Mouse (Mus musculus) forebrain, embryonic 16.5 days (tissue): Measurements from ENCODE around the gene Heca. TPM values are rescaled to one million over a fixed set of nuclear protein-coding genes. Genes with fewer than 3 reads are reported as not detected.
"Not testable (repeated sequence)": the region's sequence is repeated elsewhere in the genome, so short reads cannot be mapped to it uniquely, and the experiment has no call there.

ENCODE experiments used
- ATAC-seq: fragments of 200-750 bp; cut with Nextera tagmentation; 2 replicates; pipeline ENCODE4 v1.8.0; 2017; ENCODE audit warnings: mild to moderate bottlenecking, moderate library complexity
- H3K27ac ChIP-seq: fragments of 300-500 bp; sonication (generic); 2 replicates; pipeline ENCODE4 v1.5.1; 2014; ENCODE audit warnings: low read length, control low read depth
- H3K27me3 ChIP-seq: fragments of 300-500 bp; sonication (generic); replicated peaks from 2 replicates; pipeline ENCODE4 v1.6.1; 2014; ENCODE audit warnings: low read length; ENCODE audit not compliant: control insufficient read depth, insufficient read depth
- H3K36me3 ChIP-seq: fragments of 300-500 bp; sonication (generic); 2 replicates; pipeline ENCODE4 v1.6.1; 2014; ENCODE audit not compliant: control insufficient read depth, insufficient read depth
- H3K4me1 ChIP-seq: fragments of 300-500 bp; sonication (generic); replicated peaks from 2 replicates; pipeline ENCODE4 v1.6.1; 2014; ENCODE audit warnings: low read length; ENCODE audit not compliant: control insufficient read depth, insufficient read depth
- H3K4me2 ChIP-seq: fragments of 300-500 bp; sonication (generic); 2 replicates; pipeline ENCODE4 v1.6.1; 2014; ENCODE audit warnings: mild to moderate bottlenecking, low read length, control low read depth
- H3K4me3 ChIP-seq: fragments of 300-500 bp; sonication (generic); replicated peaks from 2 replicates; pipeline ENCODE4 v1.5.1; 2014; ENCODE audit warnings: mild to moderate bottlenecking, low read length, control low read depth
- H3K9ac ChIP-seq: fragments of 300-500 bp; sonication (generic); replicated peaks from 2 replicates; pipeline ENCODE4 v1.6.1; 2014; ENCODE audit warnings: low read depth, low read length, control low read depth
- H3K9me3 ChIP-seq: fragments of 300-500 bp; sonication (generic); 2 replicates; pipeline ENCODE4 v1.6.1; 2016; ENCODE audit warnings: low read length; ENCODE audit not compliant: control insufficient read depth
- WGBS: fragments of 180-500 bp; shearing (Covaris S2); extraction: QIAGEN DNeasy Blood & Tissue Kit; methylation state at CpG from one replicate; pipeline ENCODE4 v1.1.7; 2014; 5-methylcytosine and 5-hydroxymethylcytosine counted together
- polyA plus RNA-seq: library from polyadenylated mRNA; unstranded; fragments of >200 nt; fragmentation: Nextera tagmentation; extraction: Ambion mirVana; gene quantifications from 2 replicates; pipeline ENCODE4 v1.2.1, GENCODE M21; 2015

Heca gene
- polyA plus RNA-seq, 1 experiment from 2014 or later = 7.0 TPM

GRCm38 (mm10) chr10:17857647-17858261 lies 90.1 kb downstream of the Heca start:
- Histone ChIP-seq H3K36me3 (no peaks in the 10 kb centered on the region), H3K9ac (no peak overlapping the region), H3K4me1 (no peaks in the 10 kb centered on the region), H3K4me3 (no peak overlapping the region), H3K27ac (no peak overlapping the region), H3K27me3 (no peaks in the 10 kb centered on the region), H3K9me3 (no peaks in the 10 kb centered on the region), H3K4me2 (no peak overlapping the region)
- WGBS = 89% methylated on average over 9 of the region's 9 CpGs
- no peak for ATAC-seq

GRCm38 (mm10) chr10:17844781-17845537 lies 102.9 kb downstream of the Heca start:
- H3K36me3 ChIP-seq = no peaks in the 10 kb centered on the region
- no peak overlapping the region for H3K9ac ChIP-seq
- no peaks in the 10 kb centered on the region; the same call in 1 of the 2 replicates for H3K4me1 ChIP-seq
- H3K4me2 ChIP-seq = no peak overlapping the region
- H3K9me3 ChIP-seq = peaks cover 3% of the 10 kb centered on the region; the same call in 1 of the 2 replicates
- H3K27me3 ChIP-seq = no peaks in the 10 kb centered on the region
- H3K27ac ChIP-seq = no peak overlapping the region
- peak; percentile 66 for ATAC-seq
- no peak overlapping the region for H3K4me3 ChIP-seq
- 42% methylated on average over 4 of the region's 4 CpGs for WGBS

GRCm38 (mm10) chr10:17842030-17842429 lies 105.8 kb downstream of the Heca start:
- Histone ChIP-seq H3K4me3 (no peak overlapping the region), H3K9me3 (peaks cover under 1% of the 10 kb centered on the region; the same call in 1 of the 2 replicates)
- ATAC-seq = peak; percentile 69; the same call in 1 of the 2 replicates

GRCm38 (mm10) chr10:17836275-17836674 lies 111.6 kb downstream of the Heca start:
- WGBS = 96% methylated on average over 1 of the region's 1 CpGs
- Histone ChIP-seq H3K9ac (no peak overlapping the region), H3K27me3 (no peaks in the 10 kb centered on the region), H3K4me3 (no peak overlapping the region), H3K4me1 (no peaks in the 10 kb centered on the region; the same call in 1 of the 2 replicates), H3K27ac (no peak overlapping the region), H3K4me2 (no peak overlapping the region), H3K36me3 (no peaks in the 10 kb centered on the region), H3K9me3 (no peaks in the 10 kb centered on the region)
- no peak for ATAC-seq

More at GRCm38 (mm10) chr10:17842030-17842429, 105.8 kb downstream of the Heca start:
- Histone ChIP-seq H3K27ac (no peak overlapping the region), H3K9ac (no peak overlapping the region), H3K4me1 (no peaks in the 10 kb centered on the region; the same call in 1 of the 2 replicates), H3K27me3 (no peaks in the 10 kb centered on the region), H3K4me2 (no peak overlapping the region), H3K36me3 (no peaks in the 10 kb centered on the region)
- 73% methylated on average over 3 of the region's 3 CpGs for WGBS

GRCm38 (mm10) chr10:17835031-17835430 lies 112.8 kb downstream of the Heca start:
- H3K27me3 ChIP-seq = no peaks in the 10 kb centered on the region
- no peak for ATAC-seq
- no peaks in the 10 kb centered on the region; the same call in 1 of the 2 replicates for H3K4me1 ChIP-seq
- no peak overlapping the region for H3K9ac ChIP-seq
- no peak overlapping the region for H3K27ac ChIP-seq
- WGBS = 87% methylated on average over 6 of the region's 6 CpGs
- no peak overlapping the region for H3K4me3 ChIP-seq
- no peak overlapping the region for H3K4me2 ChIP-seq
- no peaks in the 10 kb centered on the region for H3K36me3 ChIP-seq
- H3K9me3 ChIP-seq = no peaks in the 10 kb centered on the region

GRCm38 (mm10) chr10:17831041-17831440 lies 116.8 kb downstream of the Heca start:
- H3K9ac ChIP-seq = no peak overlapping the region
- no peaks in the 10 kb centered on the region for H3K27me3 ChIP-seq
- no peak overlapping the region for H3K4me3 ChIP-seq
- no peak overlapping the region for H3K4me2 ChIP-seq
- H3K36me3 ChIP-seq = no peaks in the 10 kb centered on the region
- H3K9me3 ChIP-seq = no peaks in the 10 kb centered on the region
- H3K4me1 ChIP-seq = peaks cover 5% of the 10 kb centered on the region; the same call in 1 of the 2 replicates
- ATAC-seq = peak; percentile 36; the same call in 1 of the 2 replicates
- H3K27ac ChIP-seq = no peak overlapping the region
- WGBS = 21% methylated on average over 3 of the region's 3 CpGs

- H3K27me3 ChIP-seq = no peaks in the 10 kb centered on the region
- H3K9me3 ChIP-seq = no peaks in the 10 kb centered on the region
- H3K36me3 ChIP-seq = no peaks in the 10 kb centered on the region
- whole genome bisulfite sequencing = 94% methylated on average over 4 of the region's 4 CpGs
- H3K4me1 ChIP-seq = peaks cover 5% of the 10 kb centered on the region; the same call in 1 of the 2 replicates
- no peak overlapping the region for H3K4me3 ChIP-seq
- H3K27ac ChIP-seq = no peak overlapping the region
- H3K9ac ChIP-seq = no peak overlapping the region
- H3K4me2 ChIP-seq = no peak overlapping the region
- no peak for ATAC-seq
Observed at GRCm38 (mm10) chr10:17829205-17829604, 118.7 kb downstream of the Heca start.

GRCm38 (mm10) chr10:17827391-17827790 lies 120.5 kb downstream of the Heca start:
- Histone ChIP-seq H3K27ac (no peak overlapping the region), H3K36me3 (no peaks in the 10 kb centered on the region), H3K27me3 (no peaks in the 10 kb centered on the region), H3K9ac (no peak overlapping the region), H3K9me3 (no peaks in the 10 kb centered on the region), H3K4me2 (peak overlapping the region; percentile 38), H3K4me1 (peaks cover 5% of the 10 kb centered on the region; the same call in 1 of the 2 replicates), H3K4me3 (0 out of 2 replicates have a peak overlapping the region, but pooled peaks have one; percentile 7)
- ATAC-seq = no peak
- WGBS = 2% methylated on average over 12 of the region's 12 CpGs

GRCm38 (mm10) chr10:17820422-17820821 lies 127.4 kb downstream of the Heca start:
- H3K27ac ChIP-seq, H3K27me3 ChIP-seq, H3K4me2 ChIP-seq, ATAC-seq, H3K36me3 ChIP-seq, H3K4me1 ChIP-seq, H3K9ac ChIP-seq, H3K9me3 ChIP-seq, H3K4me3 ChIP-seq: not testable (repeated sequence)
- WGBS = 75% methylated on average over 7 of the region's 7 CpGs
